Mouse (Mus musculus): Measurements from ENCODE around the gene Golph3. TPM values are rescaled to one million over a fixed set of nuclear protein-coding genes. Genes with fewer than 3 reads are reported as not detected.
A peak's percentile ranks its signal among the peaks of the same experiment; 100 is the strongest.
"Not testable (repeated sequence)": the region's sequence is repeated elsewhere in the genome, so short reads cannot be mapped to it uniquely, and the experiment has no call there.

The Golph3 gene
- total and polyA plus RNA-seq, 2 experiments from 2014 or later, result 63.6 to 134 TPM

DNA sequence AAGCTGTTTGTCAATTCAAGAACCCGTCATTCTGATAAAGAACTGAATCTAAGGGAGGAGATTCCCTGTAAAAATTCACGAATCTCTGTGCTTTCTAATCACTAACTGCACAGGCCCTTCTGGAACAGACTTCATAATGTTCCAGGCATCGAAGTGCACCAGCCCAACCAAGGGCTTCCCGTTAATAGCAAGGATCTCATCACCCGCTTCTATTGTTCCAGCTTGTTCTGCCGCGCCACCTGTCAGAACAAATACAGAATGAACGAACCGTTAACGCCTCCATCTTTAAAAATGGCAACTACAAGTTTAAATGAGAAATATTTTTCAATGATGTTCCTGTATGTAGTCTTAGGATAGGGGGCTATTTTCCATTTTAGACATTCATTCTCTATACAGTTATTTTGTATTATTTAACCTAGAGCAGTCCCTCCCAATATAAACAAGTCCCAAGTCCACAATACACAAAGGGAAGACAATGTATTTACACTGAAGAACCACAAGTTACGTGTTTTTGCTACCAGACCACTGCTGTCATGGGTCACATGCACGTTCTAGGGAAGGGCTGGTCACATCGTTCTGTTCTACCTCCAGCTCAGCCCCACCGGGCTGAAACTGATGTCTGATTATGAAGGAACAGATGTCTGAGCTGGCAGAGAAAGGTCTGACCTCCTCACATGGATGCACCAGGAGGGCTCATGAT, 40.9 kb downstream of the Golph3 start:
- DNase-seq (ENCODE audit: low spot score), result no peak
- Histone ChIP-seq H3K27me3 (ENCODE audit: insufficient read depth, low read length) (no peaks in the 10 kb centered on the region), H3K27ac (no peak overlapping the region), H3K9me3 (ENCODE audit: low read length) (no peaks in the 10 kb centered on the region), H3K4me1 (ENCODE audit: insufficient read depth, low read length) (peaks cover 12% of the 10 kb centered on the region), H3K36me3 (ENCODE audit: insufficient read depth, low read length) (0 out of 2 replicates have a peak, but pooled peaks cover 4% of the 10 kb centered on the region), H3K4me2 (ENCODE audit: low read depth, low read length) (no peak overlapping the region), H3K4me3 (ENCODE audit: low read length) (no peak overlapping the region), H3K9ac (replicated peaks; ENCODE audit: low read length) (no peak overlapping the region)
- WGBS, result 83% methylated on average over 14 of the region's 14 CpGs
- ATAC-seq, result no peak
- no peak for TF ChIP-seq CTCF (IDR thresholded peaks at IDR 0.05; ENCODE audit: low read depth)

DNA sequence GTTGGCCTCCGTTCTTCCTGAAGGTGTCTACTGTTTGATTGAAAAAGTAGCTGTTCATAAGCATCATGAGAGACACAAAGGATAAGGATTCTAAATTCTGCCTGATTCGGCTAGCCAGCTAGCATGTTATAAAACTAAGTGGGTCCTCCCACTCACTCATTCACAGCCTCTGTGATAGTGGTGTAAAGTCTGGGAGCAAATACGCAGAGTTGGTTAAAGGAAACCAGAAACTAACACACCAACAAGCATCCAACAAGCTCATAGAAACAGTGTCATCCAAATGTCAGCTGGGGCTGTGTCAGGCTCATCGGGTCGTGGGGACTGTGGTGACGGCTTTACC, 41.4 kb downstream of the Golph3 start:
- TF ChIP-seq CTCF (IDR thresholded peaks at IDR 0.05; ENCODE audit: low read depth), result no peak
- WGBS, result 86% methylated on average over 6 of the region's 6 CpGs
- H3K9ac ChIP-seq (replicated peaks; ENCODE audit: low read length), result no peak overlapping the region

DNA sequence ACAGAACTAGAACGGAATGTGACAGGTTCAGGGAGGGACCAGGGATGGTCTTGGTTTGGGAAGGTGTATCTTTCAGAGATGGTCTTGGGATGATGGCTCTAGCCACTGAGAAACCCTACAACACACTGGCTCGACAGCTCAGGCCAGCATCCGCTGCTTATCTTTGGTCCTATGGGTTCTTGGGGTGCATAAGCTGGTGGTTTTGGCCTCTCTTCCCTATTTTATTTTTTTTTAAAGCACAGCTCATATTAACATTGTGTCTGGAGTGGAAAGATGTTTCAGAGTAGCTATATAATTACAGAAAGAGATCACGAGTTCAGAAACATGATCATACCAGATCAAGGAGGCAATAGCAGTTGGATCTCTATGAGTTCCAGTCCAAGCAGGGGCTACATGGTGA, 42.8 kb downstream of the Golph3 start:
- Histone ChIP-seq H3K9me3 (ENCODE audit: low read length) (no peaks in the 10 kb centered on the region), H3K4me3 (ENCODE audit: low read length) (no peak overlapping the region), H3K27me3 (ENCODE audit: insufficient read depth, low read length) (no peaks in the 10 kb centered on the region), H3K9ac (replicated peaks; ENCODE audit: low read length) (no peak overlapping the region), H3K4me1 (ENCODE audit: insufficient read depth, low read length) (peaks cover 18% of the 10 kb centered on the region), H3K36me3 (ENCODE audit: insufficient read depth, low read length) (0 out of 2 replicates have a peak, but pooled peaks cover 4% of the 10 kb centered on the region), H3K4me2 (ENCODE audit: low read depth, low read length) (no peak overlapping the region), H3K27ac (no peak overlapping the region)
- DNase-seq (ENCODE audit: low spot score), result no peak
- whole genome bisulfite sequencing, result 85% methylated on average over 4 of the region's 4 CpGs
- no peak for TF ChIP-seq CTCF (IDR thresholded peaks at IDR 0.05; ENCODE audit: low read depth)
- ATAC-seq, result no peak

More for the DNA sequence above, 41.4 kb downstream of the Golph3 start:
- H3K4me2 ChIP-seq (ENCODE audit: low read depth, low read length), result no peak overlapping the region
- DNase-seq (ENCODE audit: low spot score) (no peak), ATAC-seq (no peak)
- no peak overlapping the region for H3K4me3 ChIP-seq (ENCODE audit: low read length)
- H3K36me3 ChIP-seq (ENCODE audit: insufficient read depth, low read length), result 0 out of 2 replicates have a peak, but pooled peaks cover 4% of the 10 kb centered on the region
- peaks cover 17% of the 10 kb centered on the region for H3K4me1 ChIP-seq (ENCODE audit: insufficient read depth, low read length)
- H3K27me3 ChIP-seq (ENCODE audit: insufficient read depth, low read length), result no peaks in the 10 kb centered on the region
- no peak overlapping the region for H3K27ac ChIP-seq
- no peaks in the 10 kb centered on the region for H3K9me3 ChIP-seq (ENCODE audit: low read length)

DNA sequence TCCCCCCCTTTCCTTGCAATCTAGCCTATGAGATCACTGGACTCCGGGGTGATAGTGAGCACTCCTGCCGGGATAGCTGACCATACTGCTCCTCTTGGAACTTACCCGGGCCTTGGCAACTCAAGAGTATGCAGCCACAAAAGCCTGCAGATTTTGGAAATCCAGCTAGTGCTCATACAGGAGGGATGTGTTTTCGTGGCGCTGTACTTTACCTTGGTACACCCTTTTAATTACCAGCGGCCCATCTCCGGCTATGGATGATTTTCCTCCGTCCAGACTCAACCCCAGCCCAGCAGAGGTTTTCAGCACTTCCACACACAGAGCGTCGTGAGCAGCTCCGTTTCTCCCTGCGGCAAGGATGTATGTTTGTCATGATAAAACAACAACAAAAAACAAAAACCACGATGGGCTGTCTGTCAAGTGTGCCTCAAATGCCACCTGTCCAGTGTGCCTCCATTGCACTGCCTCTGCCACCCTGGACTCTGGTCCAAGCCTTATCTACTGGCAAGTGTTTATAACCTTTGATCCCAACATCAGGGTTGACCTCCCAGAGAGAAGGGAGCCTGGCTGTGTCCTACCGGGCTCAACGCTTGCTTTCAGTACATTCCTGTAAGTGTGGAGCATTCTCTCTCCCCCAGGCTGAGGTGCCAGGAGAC, 44.3 kb downstream of the Golph3 start:
- Histone ChIP-seq H3K4me3 (ENCODE audit: low read length) (no peak overlapping the region), H3K27me3 (ENCODE audit: insufficient read depth, low read length) (no peaks in the 10 kb centered on the region), H3K4me1 (ENCODE audit: insufficient read depth, low read length) (peaks cover 18% of the 10 kb centered on the region), H3K36me3 (ENCODE audit: insufficient read depth, low read length) (0 out of 2 replicates have a peak, but pooled peaks cover 4% of the 10 kb centered on the region), H3K9ac (replicated peaks; ENCODE audit: low read length) (0 out of 2 replicates have a peak overlapping the region, but pooled peaks have one; percentile 4), H3K27ac (peak overlapping the region; percentile 84), H3K9me3 (ENCODE audit: low read length) (no peaks in the 10 kb centered on the region), H3K4me2 (ENCODE audit: low read depth, low read length) (no peak overlapping the region)
- no peak for DNase-seq (ENCODE audit: low spot score)
- ATAC-seq, result no peak
- WGBS, result 43% methylated on average over 15 of the region's 15 CpGs
- no peak for TF ChIP-seq CTCF (IDR thresholded peaks at IDR 0.05; ENCODE audit: low read depth)

DNA sequence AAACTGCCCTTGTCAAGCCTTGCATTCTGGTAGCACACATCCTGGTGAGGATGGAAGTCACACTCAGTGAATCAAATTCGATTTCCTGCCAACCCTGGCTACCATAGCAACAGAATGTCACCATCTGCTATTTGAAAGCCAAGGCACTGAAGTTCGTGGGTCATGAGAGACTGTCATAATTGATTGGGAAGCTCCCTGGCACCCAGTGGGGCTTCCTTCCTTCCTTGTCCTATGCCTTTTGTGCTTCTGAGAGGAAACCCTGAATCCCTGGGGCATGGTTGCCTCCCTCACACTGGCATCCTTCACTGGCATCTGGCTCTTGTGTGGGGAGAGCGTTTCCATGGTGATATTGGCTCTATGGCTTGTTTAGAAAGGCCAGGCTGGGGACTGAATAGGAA, 44.8 kb downstream of the Golph3 start:
- no peak overlapping the region for H3K4me3 ChIP-seq (ENCODE audit: low read length)
- 0 out of 2 replicates have a peak, but pooled peaks cover 4% of the 10 kb centered on the region for H3K36me3 ChIP-seq (ENCODE audit: insufficient read depth, low read length)
- peak overlapping the region; percentile 84 for H3K27ac ChIP-seq
- no peak for TF ChIP-seq CTCF (IDR thresholded peaks at IDR 0.05; ENCODE audit: low read depth)
- no peaks in the 10 kb centered on the region for H3K27me3 ChIP-seq (ENCODE audit: insufficient read depth, low read length)
- no peak overlapping the region for H3K4me2 ChIP-seq (ENCODE audit: low read depth, low read length)
- no peaks in the 10 kb centered on the region for H3K9me3 ChIP-seq (ENCODE audit: low read length)
- peak; percentile 94 for ATAC-seq
- WGBS, result 1% methylated on average over 3 of the region's 3 CpGs
- peaks cover 18% of the 10 kb centered on the region for H3K4me1 ChIP-seq (ENCODE audit: insufficient read depth, low read length)
- peak; percentile 96 for DNase-seq (ENCODE audit: low spot score)
- no peak overlapping the region for H3K9ac ChIP-seq (replicated peaks; ENCODE audit: low read length)

GRCm38 (mm10) chr15:12366580-12367305, 45.5 kb downstream of the Golph3 start:
- H3K4me2 ChIP-seq (ENCODE audit: low read depth, low read length); H3K4me3 ChIP-seq (ENCODE audit: low read length); DNase-seq (ENCODE audit: low spot score); H3K27me3 ChIP-seq (ENCODE audit: insufficient read depth, low read length); H3K9ac ChIP-seq (replicated peaks; ENCODE audit: low read length); ATAC-seq; H3K9me3 ChIP-seq (ENCODE audit: low read length); H3K36me3 ChIP-seq (ENCODE audit: insufficient read depth, low read length): not testable (repeated sequence)
- 75% methylated on average over 11 of the region's 11 CpGs for WGBS
- peak overlapping the region; percentile 84 for H3K27ac ChIP-seq
- peaks cover 18% of the 10 kb centered on the region for H3K4me1 ChIP-seq (ENCODE audit: insufficient read depth, low read length)

Data from hindbrain, postnatal 0 days (tissue).